10 mouse cellular contexts compared by ENCODE assay signal in genomic region chr10:36952622-36953021, GRCm38 (mm10).
"Had no signal": no experiment of that assay in that cellular context is flagged by ENCODE, and none has a peak within 500 bp of the region (broad histone marks: within the 10 kb centered on the region; RNA-seq: fewer than 3 reads in every experiment).

No protein-coding gene starts in this region.

- DNase-seq: retina, postnatal 1 day; right cerebral cortex, postnatal 14 days; right cerebral cortex, postnatal 4 days; spleen, adult 18-20 months; thymus, adult 18-20 months; thymus, adult 2 months; thymus, postnatal 14 days; thymus, postnatal 25 days; thymus, postnatal 36 days; thymus, postnatal 4 days had no signal
